Mouse (Mus musculus) kidney, adult 11 months (tissue): ENCODE measurements around the gene Dclre1b.
"Not testable (repeated sequence)": the region's sequence is repeated elsewhere in the genome, so short reads cannot be mapped to it uniquely, and the experiment has no call there.

Source experiments
- DNase-seq: peaks from one replicate; pipeline ENCODE4 v3.0.0; 2022

Dclre1b gene

DNA sequence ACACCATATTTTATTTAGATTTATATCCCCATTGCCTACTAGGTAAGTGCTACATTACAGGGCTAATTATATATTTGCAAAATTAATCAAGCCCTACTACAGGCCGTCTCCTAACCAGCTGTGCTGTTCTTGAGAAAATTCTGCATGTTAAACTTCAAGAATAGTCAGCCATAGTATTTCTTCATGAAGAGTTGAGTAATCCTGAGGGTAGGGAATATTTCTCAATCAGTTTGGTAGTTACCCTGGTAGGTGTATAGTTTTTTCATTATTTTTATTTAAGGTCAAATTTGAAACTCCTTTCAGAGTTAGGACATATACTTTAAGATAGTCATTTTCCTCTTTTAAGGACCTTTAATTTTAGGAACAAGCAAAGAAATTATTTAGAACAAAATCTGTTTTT is 3.6 kb downstream of the Dclre1b start:
- DNase-seq = no peak

DNA sequence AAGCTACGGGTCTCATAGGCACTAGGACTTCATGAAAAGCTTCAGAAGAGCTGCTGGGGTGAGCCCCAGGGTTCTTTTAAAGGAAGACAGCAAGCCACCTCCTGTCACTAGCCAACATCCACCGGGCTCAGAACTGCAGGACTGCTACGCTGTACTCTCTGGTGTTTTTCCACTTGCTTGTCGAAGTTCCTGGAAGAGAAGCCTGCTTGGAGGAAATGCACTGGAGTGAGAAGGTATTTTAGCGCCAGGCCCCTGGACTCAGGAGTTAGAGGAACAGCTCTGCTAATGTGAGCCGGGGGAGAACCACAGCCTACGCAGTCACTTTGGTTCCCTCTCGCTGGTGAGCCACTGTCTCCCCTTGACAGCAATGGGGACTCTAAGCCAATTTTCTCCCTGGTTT is 6.4 kb downstream of the Dclre1b start:
- peak; percentile 65 for DNase-seq

DNA sequence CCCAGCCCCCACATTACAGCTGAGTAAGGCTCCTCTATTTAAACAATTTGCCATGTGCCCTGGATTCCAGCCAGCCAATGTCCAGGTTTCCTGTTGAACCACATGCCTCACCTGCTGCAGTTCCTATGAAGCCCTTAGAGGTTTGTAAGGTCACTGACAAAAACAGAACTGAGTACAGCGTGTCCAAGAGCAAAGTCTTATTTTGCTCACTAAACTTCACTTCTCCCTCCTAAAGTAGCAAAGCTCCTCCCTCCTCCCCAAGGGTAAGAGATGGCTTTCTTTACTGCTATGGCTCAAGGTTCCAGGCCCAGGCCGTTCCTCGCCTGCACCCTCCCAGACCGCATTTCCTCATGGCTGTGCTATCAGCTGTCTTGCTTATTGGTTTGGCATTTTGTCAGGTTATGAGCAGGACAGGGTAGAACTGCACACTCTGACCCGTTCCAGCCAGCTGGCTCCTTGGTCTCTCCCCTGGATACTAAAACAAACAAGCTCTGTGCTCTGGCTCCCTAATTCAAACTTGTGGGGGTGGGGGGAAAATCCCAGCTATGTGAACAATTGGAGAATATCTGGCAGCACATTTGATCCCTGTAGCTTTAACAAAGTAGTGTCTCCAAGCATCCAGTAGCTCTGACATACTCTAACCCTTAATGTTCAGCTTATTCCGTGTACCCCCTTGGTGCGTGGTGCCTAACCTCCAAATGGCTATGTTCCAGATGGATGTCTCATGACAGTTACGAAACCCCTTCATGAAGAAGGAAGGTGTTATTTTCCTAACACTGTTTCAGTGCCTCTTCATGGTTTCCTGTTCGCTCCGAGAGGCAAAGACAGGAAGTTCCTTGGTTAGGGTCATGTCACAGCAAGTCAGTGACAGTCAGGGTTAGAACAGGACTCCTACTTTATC is 7.4 kb downstream of the Dclre1b start:
- DNase-seq = peak; percentile 94

DNA sequence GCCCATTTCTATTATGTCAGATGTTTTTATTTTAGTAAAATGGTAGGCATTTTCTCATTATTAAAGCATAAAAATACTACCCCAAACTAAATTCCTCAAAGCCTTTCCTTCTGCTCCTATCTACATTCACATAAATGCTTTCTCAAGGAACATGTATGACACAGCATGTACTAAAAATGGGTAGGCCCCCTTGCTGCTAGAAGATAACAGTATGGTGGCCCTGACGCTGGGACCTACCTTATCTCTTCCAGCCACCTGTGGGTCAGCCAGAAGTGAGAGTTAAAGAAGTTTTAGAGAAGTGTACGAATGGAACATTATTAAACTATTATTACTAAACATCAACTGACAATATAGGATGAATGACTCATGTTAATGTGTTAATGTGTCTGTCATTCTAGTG is 9.7 kb downstream of the Dclre1b start:
- DNase-seq = no peak

DNA sequence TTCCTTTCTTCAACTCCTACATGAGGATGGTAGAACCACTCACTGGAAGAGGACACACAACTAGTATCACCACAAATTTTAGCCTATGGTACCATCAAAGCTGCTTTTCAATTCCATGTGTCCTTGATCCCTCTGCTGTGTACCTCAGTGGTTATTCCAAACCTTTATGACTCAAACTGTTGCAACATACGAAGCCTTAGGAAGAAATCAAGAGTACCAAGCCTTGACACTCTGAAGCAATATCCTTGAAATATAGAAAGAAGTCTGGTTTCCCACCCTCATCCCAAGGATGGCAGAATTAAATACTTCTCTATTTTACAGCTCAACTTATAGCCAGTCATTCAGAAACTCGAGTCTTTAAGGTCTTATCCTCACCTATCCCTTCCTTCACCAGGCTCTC is 12.9 kb downstream of the Dclre1b start:
- DNase-seq = no peak

DNA sequence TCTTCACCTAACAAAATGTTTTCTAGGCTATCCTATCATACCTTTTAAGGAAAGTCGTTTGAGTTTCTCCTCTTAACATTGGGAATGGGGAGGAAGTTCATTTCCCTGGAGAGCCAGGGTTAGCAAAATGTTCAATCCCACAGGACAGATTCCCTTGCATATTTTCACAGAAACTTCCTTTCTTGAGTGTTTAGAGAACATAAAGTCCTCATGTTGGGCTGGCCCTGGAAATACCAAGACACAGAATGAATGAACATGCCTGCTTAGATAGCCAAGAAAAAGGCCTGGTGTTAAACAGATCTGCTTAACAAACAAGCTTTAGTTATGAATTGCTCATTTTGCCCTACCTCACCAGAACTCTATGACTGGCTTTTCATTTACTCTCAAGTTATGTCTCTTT is 16.7 kb downstream of the Dclre1b start:
- DNase-seq = no peak

DNA sequence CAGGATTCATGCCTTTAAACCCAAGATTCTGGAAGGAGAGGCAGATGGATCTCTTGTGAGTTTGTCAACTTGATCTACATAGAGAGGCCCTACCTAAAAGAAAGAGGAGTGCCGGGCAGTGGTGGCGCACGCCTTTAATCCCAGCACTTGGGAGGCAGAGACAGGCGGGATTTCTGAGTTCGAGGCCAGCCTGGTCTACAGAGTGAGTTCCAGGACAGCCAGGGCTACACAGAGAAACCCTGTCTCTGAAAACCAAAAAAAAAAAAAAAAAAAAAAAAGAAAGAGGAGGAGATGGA is 17.2 kb downstream of the Dclre1b start:
- not testable (repeated sequence) for DNase-seq

DNA sequence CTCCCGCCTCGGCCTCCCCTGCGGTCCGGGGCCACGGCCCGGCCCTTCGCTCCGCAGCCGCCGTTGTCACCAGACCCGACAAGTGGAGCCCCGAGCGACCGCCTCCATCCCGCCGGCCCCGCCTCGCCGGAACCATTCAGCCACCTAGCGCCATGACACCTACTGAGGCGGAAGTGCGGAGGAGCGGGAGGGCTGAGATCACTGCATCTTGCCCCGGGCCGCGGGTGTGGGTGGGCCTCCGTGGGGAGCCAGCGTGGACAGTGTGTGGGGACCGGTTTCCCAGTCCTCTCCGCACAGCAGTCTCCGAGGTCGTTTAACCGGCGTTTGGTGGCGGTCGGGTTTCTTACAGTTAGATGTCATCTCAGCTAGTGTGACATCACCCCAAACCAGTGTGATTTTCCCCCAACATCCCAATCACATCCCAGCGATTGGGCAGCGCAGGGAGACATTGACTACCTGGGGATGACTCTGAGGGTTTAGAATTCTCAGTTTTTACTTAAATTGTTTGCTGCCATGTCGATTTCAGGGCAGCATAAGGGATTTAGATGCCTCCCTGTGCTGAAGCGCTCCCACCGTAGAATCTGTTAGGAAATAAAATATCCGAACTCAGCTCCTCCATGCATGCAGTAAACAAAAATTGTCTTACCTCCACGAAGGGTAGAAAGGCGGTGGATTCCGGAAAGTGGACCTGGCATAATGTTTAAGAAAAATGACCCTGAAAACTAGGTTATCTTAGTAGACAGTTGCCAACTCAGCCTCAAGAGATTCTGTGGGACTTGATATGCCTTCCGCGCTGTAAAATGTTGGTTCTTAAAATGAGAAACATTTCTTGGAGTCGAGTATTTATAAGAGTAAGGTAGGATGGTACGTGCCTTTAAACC is 17.8 kb downstream of the Dclre1b start, which contains the start of gene Hipk1:
Hipk1 (minus strand) TSS at position 334 of the 881 bp plus-strand sequence.
- peak; percentile 92 for DNase-seq

DNA sequence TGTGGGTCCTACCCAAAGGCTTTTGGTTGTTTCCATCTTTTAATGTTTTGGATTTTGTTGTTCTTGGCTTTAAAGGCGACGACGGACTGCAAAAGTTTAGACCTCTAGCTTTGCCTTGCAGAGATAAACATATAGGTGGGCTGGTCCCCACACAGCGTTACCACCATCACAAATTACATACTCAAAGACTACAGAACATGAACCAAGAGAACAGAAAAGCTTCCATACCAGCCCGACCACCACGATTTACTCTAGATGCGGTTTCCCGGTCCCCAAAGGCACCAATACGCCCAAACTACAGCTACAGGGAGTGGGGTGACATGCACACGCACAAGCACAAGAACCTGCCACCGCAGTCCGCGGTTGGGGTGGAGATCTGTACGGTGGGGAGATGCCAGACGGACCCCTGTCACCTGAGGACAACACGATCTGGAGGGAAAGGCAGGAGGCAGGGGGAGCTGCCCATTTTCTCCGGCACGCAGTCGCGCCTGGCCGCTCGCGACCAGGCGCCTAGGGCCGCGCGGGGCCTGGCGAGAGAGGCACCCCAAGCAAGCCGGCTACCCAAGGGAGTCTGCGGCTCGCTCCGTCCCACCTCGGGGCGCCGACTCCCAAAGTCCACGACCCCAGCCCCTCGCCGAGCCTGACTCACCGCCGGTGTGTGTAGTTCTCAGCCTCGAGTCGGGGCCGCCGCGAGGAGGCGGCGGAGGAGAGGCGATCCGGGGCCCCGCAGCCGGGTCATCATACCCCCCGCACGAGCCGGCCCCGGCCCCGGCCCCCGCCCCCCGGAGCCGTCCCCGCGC is 18.7 kb downstream of the Dclre1b start:
- no peak for DNase-seq

DNA sequence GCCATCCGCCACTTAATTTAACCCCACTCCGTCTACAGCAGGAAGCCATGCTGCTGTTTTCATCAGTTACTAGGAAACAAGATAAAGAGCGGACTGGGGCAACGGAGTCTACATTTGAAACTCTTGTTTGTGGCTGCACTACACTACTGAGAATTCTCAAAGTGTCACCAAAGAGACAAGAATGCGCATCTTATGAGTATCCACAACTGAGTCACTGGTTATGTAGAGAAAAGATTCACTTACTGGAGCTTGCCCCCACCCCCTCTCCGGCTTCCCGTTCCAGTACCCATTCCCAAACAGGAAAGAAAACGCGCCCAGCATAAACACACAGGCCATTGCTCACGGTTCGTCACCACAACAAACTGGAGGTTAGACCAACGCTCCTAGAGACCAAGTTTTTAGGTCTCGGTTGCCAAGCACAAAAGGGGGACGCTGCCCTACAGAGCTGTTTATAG is 19.3 kb downstream of the Dclre1b start:
- DNase-seq = peak; percentile 38

DNA sequence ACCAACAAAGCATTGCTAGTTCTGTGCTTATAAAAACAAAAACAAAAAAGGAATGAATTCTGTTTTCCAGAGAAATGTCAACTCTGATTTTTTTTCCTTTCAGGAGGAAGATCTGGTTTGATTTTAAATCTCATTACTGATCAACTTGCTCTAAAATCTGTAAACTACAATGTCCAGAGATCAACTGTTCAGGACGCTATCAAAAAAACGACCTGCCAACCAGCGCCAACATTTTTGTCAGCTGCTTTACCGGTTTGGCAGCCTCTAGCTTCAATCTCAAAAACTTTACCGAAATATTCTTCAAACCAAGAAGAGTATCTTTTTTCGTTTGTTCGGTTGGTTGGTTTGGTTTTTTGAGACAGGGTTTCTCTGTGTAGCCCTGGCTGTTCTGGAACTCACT is 20.1 kb downstream of the Dclre1b start:
- no peak for DNase-seq

DNA sequence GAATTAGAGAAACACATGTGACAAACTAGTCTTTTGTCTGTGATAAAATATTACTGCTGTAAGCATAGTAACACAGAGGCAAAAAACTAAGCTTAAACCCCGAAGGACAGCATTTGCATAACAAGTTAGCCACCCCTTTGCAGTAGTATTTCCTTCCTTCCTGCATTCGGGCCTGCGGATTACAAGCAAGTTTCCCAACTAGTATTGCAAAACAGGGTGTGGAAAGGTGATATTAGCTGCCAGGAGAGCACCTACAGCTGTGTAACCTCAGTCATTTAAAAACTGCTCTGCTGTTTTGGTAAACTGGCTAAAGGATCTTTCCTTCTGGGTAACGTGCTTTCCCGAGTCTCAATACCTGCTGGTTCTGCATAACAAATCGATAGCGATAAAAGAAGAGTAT is 22.0 kb downstream of the Dclre1b start:
- DNase-seq = no peak

DNA sequence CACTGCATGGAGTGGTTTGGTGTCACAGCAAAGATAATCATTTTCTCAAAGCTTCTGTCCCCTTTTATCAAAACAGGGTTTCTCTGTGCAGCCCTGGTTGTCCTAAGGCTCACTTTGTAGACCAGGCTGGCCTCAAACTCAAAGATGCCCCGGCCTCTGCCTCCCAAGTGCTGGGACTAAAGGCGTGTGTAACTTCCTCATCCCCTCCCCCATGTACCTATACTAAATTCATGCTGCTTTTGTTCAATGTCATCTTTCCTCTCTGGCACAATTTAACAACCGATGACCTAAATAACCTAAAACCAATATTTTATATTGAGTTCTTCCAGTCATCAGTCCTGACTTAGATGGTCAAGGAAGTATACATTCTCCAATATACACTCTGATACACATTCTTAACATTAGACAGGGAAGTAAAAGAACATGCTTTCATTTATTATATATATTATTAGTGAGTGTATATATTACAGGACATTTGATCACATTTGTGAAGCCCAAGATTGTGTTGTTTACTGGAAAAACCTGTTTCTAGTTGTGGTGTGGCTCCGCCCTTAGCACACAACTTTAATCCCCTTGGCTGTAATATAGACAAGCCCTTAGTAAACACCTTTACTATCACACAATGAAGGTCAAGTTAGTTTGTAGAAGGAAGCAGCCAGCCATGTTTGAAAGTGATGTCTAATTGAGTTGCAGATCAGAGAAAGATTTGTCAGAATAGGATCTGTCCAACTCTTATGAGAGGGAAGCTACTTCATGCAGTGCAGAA is 26.2 kb downstream of the Dclre1b start:
- DNase-seq = no peak

DNA sequence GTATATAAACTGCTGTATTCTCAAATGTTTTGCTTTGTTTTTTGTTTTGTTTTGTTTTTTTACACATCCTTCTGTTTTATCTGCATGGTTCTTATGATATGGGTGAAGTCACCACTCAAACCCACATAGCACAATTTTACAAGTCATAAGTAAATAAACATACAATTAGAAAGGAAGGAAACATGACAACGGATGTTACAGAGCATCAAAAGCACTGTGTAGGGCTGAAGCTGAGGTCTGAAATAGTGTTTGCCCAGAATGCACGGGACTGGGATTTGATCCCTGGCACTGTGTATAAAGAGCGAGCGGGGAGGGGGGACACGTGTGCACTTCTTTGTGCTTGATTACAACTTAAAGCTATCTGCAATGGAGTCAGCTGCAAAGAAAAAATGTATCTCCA is 28.5 kb downstream of the Dclre1b start:
- DNase-seq = no peak

DNA sequence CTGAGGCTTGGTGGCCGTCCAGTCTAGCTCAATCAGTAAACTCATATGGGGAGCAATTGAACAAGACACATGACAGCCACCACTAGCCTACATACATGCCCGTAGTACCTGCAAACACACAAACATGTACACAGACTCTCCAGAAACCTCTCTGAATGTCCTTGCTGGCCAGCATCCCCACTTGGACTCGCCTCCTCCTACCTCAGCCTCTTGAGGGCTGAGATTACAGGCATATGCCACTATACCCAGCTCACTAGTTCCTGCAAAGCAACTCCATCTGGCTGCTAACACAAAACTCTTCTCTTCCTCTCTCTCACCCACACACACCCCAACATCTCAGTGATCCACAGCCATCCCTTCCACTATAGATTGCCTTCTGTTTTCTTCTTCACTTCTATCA is 29.0 kb downstream of the Dclre1b start:
- DNase-seq = no peak

DNA sequence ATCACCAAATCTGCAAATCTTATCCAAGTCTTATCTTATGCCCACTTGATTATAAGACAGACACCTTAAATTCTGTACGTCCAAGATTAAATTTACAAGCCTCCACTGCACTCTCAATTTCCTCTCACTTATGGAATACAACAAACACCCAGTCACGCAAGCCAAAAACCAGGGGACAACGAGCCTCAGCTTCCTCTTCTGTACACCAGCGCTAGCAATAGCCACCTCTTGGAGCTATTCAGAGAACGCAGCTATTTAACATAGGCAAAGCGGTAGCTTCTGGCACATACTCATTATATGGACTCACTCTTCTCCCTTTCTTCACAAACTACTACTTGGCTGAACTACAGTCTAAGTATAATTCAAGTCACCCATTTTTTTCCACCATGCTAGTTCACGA is 30.1 kb downstream of the Dclre1b start:
- no peak for DNase-seq

DNA sequence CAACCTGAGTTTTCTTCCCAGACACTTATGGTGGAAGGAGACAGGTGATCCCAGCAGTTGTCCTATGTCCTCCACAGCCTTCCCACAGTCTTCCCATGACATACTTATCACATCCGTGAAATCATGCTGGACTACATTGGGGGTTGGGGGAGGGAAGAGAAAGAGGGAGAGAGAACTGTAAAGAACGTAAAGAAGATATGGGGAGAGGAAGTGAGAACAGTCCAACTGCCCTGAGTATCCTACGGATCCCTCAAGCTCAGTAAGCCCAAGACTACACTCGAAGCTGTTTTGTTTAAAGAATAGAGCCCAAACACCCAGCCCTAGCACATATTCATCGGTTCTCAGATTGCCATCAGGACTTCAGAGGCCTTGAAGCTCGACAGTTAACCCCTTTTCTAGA is 30.6 kb downstream of the Dclre1b start:
- DNase-seq = no peak

DNA sequence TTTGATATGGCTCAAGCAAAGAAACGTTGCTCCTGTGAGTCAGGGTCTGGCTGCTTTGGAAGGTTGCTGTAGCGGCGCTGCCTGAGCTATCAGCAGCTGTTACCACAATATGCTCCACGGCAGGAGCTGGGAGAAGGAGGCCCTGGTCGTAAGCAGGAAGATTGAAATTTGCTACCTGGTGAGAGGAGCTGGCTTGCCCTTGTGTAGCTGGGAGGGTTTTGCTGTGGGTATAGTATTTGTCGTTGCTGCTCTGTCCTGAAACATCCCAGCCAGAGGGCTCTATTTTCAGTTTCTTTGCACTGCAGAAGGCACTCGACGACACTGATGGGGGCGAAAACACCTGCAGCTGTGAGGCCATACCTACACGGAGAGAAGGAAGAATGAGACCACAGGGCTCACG is 31.3 kb downstream of the Dclre1b start:
- no peak for DNase-seq

DNA sequence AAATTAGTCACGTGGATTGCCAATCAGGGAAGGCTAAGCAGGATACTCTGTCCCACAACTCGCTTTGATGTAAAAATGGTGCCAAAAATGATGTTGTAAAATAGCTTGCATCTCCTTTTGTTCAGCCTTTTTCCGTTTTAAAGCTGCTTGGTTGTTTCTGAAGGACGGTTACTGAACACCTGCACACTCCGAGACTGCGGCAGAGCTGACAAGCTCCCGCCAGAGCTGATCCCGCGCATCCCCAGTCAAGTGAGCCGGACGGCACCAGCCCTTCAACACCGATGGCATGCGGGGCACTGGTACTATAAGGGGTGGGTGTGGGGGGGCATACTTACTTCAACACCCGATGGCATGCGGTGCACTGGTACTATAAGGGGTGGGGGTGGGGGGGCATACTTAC is 35.2 kb downstream of the Dclre1b start:
- no peak for DNase-seq

DNA sequence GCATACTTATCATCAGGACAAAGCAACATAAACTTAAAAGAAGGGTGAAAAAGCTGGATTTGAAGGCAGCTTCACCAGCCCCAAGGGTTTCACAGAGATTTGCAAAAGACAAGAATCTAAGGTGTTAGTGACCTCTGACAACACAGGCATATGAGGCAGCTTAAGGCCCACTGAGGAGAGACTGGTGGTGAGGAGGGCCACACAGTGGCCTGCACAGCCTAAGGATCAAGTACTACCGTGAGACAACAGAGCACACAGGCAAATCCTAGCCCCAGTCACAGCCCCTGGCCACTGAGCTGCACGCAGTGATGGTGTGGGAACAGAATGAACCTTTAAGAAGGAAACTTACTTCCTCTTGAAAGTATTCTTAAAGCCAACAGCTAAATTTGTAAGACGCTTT is 35.7 kb downstream of the Dclre1b start:
- no peak for DNase-seq

DNA sequence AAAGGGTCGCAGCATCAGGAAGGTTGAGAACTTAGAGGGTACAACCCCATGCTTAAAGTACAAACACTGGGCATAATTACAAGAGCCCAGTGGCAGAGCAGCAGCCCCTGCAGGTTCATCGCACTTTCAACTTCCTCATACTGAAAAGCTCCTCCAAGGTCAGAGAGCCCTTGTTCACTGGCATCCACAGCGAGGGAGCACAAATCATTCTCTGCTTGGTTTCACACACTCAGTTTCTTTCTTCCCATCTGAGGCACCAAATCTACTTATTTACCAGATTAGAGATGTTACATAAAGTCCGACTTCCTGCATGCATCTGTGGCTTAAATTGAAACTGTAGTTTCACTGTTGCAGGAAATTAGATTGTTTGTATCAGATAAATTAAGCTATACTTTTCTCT is 36.4 kb downstream of the Dclre1b start:
- DNase-seq = peak; percentile 65

DNA sequence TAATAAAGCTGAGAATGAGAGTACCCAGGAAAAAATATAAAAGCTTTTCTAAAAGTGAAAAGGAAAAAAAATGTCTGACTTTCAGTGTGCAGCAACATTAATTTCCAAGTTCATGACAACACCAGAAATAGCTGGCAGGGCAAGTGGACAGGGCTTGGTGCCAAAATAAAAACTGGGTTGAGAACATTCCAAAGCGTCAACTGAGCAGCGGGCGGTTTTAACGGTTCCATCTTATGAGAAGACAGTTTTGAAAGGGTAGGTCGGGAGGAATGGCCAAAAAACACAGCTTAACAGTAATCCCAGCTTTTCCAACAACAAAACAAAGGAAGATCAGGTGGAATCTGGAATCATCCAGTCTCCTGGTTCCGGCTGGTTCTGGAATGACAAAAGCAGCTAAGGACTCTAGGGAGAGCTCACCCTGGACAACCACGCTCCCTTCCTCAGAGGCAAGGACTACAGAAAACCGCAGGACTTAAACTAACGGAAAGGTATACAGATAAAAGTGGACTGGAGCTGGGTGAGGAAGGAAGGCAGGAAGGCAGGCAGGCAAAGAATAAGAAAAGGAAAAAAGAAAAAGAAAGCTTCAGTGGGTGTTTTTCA is 37.6 kb downstream of the Dclre1b start:
- peak; percentile 82 for DNase-seq
